Mouse (Mus musculus) hindbrain, postnatal 0 days (tissue): Measurements from ENCODE around the gene Insm1. TPM values are rescaled to one million over a fixed set of nuclear protein-coding genes. Genes with fewer than 3 reads are reported as not detected.

Experiments used
- ATAC-seq: fragments of 200-750 bp; cut with Nextera tagmentation; 2 replicates; pipeline ENCODE4 v1.8.0; 2017; ENCODE audit warnings: mild to moderate bottlenecking, moderate TSS enrichment, moderate library complexity
- DNase-seq: peaks from one replicate; pipeline ENCODE4 v3.0.0-alpha.2; 2015; ENCODE audit warnings: low spot score
- H3K27ac ChIP-seq: fragments of 300-500 bp; sonication (generic); 2 replicates; pipeline ENCODE4 v1.5.1; 2014; ENCODE audit warnings: mild to moderate bottlenecking
- H3K27me3 ChIP-seq: fragments of 300-500 bp; sonication (generic); 2 replicates; pipeline ENCODE4 v1.6.1; 2014; ENCODE audit warnings: low read length, mixed read lengths; ENCODE audit not compliant: insufficient read depth
- H3K36me3 ChIP-seq: fragments of 300-500 bp; sonication (generic); 2 replicates; pipeline ENCODE4 v1.6.1; 2014; ENCODE audit warnings: low read length, mixed read lengths; ENCODE audit not compliant: insufficient read depth
- H3K4me1 ChIP-seq: fragments of 300-500 bp; sonication (generic); 2 replicates; pipeline ENCODE4 v1.6.1; 2014; ENCODE audit warnings: antibody characterized with exemption, low read length, mixed read lengths; ENCODE audit not compliant: insufficient read depth
- H3K4me2 ChIP-seq: fragments of 300-500 bp; sonication (generic); 2 replicates; pipeline ENCODE4 v1.6.1; 2014; ENCODE audit warnings: low read depth, mild to moderate bottlenecking, low read length, moderate library complexity, mixed read lengths
- H3K4me3 ChIP-seq: fragments of 300-500 bp; sonication (generic); 2 replicates; pipeline ENCODE4 v1.5.1; 2014; ENCODE audit warnings: low read length
- H3K9ac ChIP-seq: fragments of 300-500 bp; sonication (generic); replicated peaks from 2 replicates; pipeline ENCODE4 v1.6.1; 2014; ENCODE audit warnings: mild to moderate bottlenecking, low read length, moderate library complexity, mixed read lengths
- H3K9me3 ChIP-seq: fragments of 300-500 bp; sonication (generic); 2 replicates; pipeline ENCODE4 v1.6.1; 2016; ENCODE audit warnings: low read length, mixed read lengths
- CTCF ChIP-seq: IDR thresholded peaks from 2 replicates; pipeline ENCODE4 v1.5.1; 2016; ENCODE audit warnings: antibody characterized with exemption, control low read depth, low read depth
- WGBS: fragments of 180-500 bp; shearing (Covaris S2); extraction: QIAGEN DNeasy Blood & Tissue Kit; methylation state at CpG from one replicate; pipeline ENCODE4 v1.1.7; 2014; 5-methylcytosine and 5-hydroxymethylcytosine counted together
- polyA plus RNA-seq: library from polyadenylated mRNA; unstranded; fragments of >200 nt; fragmentation: Nextera tagmentation; extraction: Ambion mirVana; gene quantifications from 2 replicates; pipeline ENCODE4 v1.2.1, GENCODE M21; 2015
- total RNA-seq: library from RNA; depleted of rRNA; stranded (reverse); fragments of >200 nt; gene quantifications from 2 replicates; pipeline ENCODE4 v1.2.3, GENCODE M21; 2014; rRNA removed

Gene Insm1
- 42.7 and 44.0 TPM in 2 replicates for total RNA-seq
- polyA plus RNA-seq, result 4.2 and 4.4 TPM in 2 replicates

DNA sequence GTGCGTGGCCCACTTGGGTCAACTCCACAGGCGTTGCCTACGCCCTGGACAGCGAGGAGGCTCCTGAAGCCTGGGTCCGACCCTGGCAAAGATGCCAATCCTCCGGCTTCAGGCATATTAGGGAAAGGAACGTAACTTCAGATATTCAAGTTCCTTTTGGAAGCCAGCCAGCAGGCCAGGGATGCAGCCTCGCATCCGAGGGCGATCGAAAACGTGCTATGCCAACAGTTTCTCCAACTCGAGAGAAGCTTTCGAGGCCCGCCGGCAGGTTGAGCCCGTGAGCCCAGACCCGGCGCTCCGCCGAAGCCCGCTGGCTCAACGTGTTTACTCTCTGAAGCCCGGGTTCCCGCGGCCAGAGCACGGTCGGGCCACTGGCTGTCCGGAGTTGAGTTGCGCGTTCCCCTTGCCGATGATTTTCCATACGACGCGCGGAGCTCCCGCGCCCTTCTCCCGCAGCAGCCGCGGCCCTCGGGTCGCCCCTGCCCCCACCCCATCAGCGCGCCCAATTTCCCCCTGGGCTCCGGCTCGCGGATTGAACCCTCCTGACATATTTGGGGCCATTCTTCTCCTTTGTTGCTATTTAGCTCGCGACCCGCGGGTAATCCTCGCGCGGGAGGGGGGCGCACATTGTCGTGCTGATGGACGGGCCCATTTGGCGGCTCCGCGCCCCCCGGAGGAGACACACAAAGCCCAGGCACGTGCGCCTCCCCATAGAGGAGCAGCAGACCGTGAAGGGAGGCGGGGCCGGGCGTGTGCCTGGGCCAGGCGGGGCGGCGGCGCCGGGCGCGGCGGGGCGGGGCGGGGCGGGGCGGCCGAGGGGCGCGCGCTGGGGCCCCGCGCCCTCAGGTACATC, at the start of gene Insm1:
TSS of gene Insm1 (plus strand) at position 846 of the 853 bp plus-strand sequence.
- Histone ChIP-seq H3K27ac (peak within 1 kb of the TSS; percentile 88), H3K4me1 (peaks cover 11% of the 10 kb centered on the region; the same call in 1 of the 2 replicates), H3K9ac (peak within 1 kb of the TSS; percentile 80), H3K4me3 (peak within 1 kb of the TSS; percentile 75), H3K36me3 (no peaks in the 10 kb centered on the region), H3K27me3 (peaks cover 16% of the 10 kb centered on the region), H3K9me3 (no peaks in the 10 kb centered on the region), H3K4me2 (peak within 1 kb of the TSS; percentile 76)
- under 1% methylated on average over 64 of the region's 86 CpGs for WGBS
- DNase-seq (peak; percentile 86), ATAC-seq (peak; percentile 61)
- peak; percentile 37 for TF ChIP-seq CTCF

- 21% methylated on average over 4 of the region's 4 CpGs for WGBS
- H3K36me3 ChIP-seq, result no peaks in the 10 kb centered on the region
- no peak for ATAC-seq
Observed at GRCm38 (mm10) chr2:146172106-146172505, 49.6 kb upstream of the Insm1 start.

GRCm38 (mm10) chr2:146174173-146174572, 47.5 kb upstream of the Insm1 start:
- no peak for TF ChIP-seq CTCF
- WGBS, result 56% methylated on average over 7 of the region's 7 CpGs
- no peak for ATAC-seq
- Histone ChIP-seq H3K4me1 (no peaks in the 10 kb centered on the region), H3K9ac (no peak overlapping the region), H3K27me3 (no peaks in the 10 kb centered on the region), H3K4me3 (no peak overlapping the region), H3K4me2 (no peak overlapping the region), H3K9me3 (no peaks in the 10 kb centered on the region), H3K27ac (no peak overlapping the region), H3K36me3 (no peaks in the 10 kb centered on the region)
- DNase-seq, result no peak

More at GRCm38 (mm10) chr2:146172106-146172505, 49.6 kb upstream of the Insm1 start:
- H3K4me2 ChIP-seq, result no peak overlapping the region
- no peaks in the 10 kb centered on the region for H3K4me1 ChIP-seq
- no peak overlapping the region for H3K4me3 ChIP-seq
- no peak for TF ChIP-seq CTCF
- no peak overlapping the region for H3K9ac ChIP-seq
- DNase-seq, result peak; percentile 64
- no peaks in the 10 kb centered on the region for H3K9me3 ChIP-seq
- H3K27me3 ChIP-seq, result no peaks in the 10 kb centered on the region
- no peak overlapping the region for H3K27ac ChIP-seq

GRCm38 (mm10) chr2:146178718-146179117, 43.0 kb upstream of the Insm1 start:
- 86% methylated on average over 1 of the region's 1 CpGs for WGBS

GRCm38 (mm10) chr2:146183830-146184793, 37.6 kb upstream of the Insm1 start:
- Histone ChIP-seq H3K4me2 (no peak overlapping the region; the same call in 1 of the 2 replicates), H3K36me3 (no peaks in the 10 kb centered on the region), H3K9ac (no peak overlapping the region), H3K9me3 (no peaks in the 10 kb centered on the region), H3K27me3 (no peaks in the 10 kb centered on the region), H3K4me3 (no peak overlapping the region), H3K4me1 (peaks cover 5% of the 10 kb centered on the region; the same call in 1 of the 2 replicates), H3K27ac (peak overlapping the region; percentile 16; the same call in 1 of the 2 replicates)
- ATAC-seq, result peak; percentile 59; the same call in 1 of the 2 replicates
- TF ChIP-seq CTCF, result no peak
- WGBS, result 38% methylated on average over 24 of the region's 24 CpGs
- DNase-seq, result peak; percentile 59

More at GRCm38 (mm10) chr2:146178718-146179117, 43.0 kb upstream of the Insm1 start:
- no peaks in the 10 kb centered on the region for H3K9me3 ChIP-seq
- H3K4me2 ChIP-seq, result no peak overlapping the region
- H3K9ac ChIP-seq, result no peak overlapping the region
- no peak for DNase-seq
- H3K27me3 ChIP-seq, result no peaks in the 10 kb centered on the region
- no peak overlapping the region for H3K27ac ChIP-seq
- H3K4me3 ChIP-seq, result no peak overlapping the region
- ATAC-seq, result no peak
- no peaks in the 10 kb centered on the region for H3K4me1 ChIP-seq
- no peaks in the 10 kb centered on the region for H3K36me3 ChIP-seq
- no peak for TF ChIP-seq CTCF

DNA sequence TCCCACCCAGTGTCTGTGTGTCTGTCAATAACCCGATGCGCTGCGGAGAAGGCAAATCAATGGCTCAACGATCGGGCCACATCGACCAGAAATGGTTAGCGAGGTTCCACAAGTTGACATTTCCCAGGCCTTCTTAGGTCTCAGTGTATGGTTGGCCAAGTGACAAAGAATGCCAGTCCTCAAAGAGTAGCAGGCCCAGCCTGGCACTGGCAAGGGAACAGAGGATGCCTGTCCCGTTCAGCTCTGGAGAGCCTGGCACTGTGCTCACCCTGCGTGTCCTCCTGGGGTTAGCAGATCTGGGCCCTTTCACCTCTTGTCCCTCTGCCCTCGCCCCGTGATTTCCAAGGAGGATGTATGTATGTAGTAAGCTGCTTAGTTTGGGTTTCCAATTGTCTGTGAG, 25.6 kb upstream of the Insm1 start:
- Histone ChIP-seq H3K4me3 (no peak overlapping the region), H3K27ac (no peak overlapping the region), H3K4me2 (no peak overlapping the region), H3K9ac (no peak overlapping the region), H3K27me3 (no peaks in the 10 kb centered on the region), H3K4me1 (no peaks in the 10 kb centered on the region), H3K36me3 (no peaks in the 10 kb centered on the region), H3K9me3 (no peaks in the 10 kb centered on the region)
- ATAC-seq, result no peak
- no peak for DNase-seq
- TF ChIP-seq CTCF, result no peak
- WGBS, result 73% methylated on average over 11 of the region's 11 CpGs
